Mouse (Mus musculus): ENCODE results near the gene Atg16l2. TPM values are rescaled to one million over a fixed set of nuclear protein-coding genes. Genes with fewer than 3 reads are reported as not detected.

Gene Atg16l2
- 0.45 TPM for polyA plus RNA-seq (2014; fragmentation: Illumina TruSeq; extraction: RNeasy Lipid Tissue Mini Kit (QIAGEN cat#74804); ENCODE audit: low replicate concordance)

DNA sequence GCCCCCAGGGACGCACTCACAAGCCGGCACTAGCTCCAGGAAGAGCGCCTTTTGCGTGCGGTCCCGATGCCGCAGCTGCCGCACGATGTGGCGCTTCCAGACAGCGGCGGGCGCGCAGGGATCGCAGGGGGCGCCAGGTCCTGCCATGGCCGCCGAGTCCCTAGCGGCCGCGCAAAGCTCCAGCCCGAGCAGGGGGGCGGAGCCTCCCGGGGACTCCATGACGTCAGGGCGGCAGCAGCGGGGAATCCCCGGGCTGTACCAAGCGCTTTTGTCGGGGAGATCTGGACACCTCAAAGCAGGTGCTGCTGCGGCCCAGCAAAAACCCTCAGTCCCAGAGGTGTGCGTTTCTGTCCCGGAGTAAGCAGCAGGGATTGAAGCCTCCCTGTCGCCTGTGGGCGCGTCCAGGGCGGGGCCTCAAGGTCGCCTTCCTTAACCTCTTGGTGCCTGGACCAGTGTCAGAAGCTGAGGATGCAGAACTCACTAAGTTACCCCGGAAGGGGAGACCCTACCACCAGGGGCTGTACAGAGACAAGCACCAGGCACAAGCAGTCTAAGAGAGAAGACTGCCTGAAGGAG is at the start of gene Atg16l2:
Atg16l2 (minus strand) TSS at position 371 of the 576 bp plus-strand sequence.

DNA sequence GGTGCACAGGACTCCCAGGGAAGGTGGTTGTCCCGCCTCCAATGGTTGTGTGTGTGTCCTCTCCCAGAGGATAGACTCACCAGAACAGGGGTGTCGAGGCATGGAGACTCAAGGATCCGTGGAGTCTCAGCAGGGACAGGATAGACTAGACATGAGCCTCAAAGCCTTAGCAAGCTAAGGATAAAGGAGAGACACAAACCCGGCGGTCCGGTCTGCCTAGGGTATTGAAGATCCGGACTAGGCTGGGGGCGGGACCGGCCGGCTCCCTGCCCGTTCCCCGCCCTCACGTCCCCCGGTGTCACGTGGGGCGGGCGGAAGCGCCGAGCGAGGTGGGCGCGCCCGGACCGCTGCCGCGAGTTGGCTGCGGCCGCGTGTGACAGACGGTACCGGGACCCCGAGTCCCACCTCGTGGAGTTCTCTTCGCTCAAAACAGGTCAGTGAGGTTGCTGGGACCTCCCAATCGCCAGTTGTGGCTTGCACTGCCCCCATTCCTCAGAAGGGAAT is 45.8 kb upstream of the Atg16l2 start, which contains the start of gene Arap1:
Arap1 (plus strand) TSS at position 301 of the 504 bp plus-strand sequence.

GRCm38 (mm10) chr7:101317014-101317413 is 15.0 kb upstream of the Atg16l2 start, which contains the start of gene Stard10:
Gene Stard10 (plus strand): TSS chr7:101317086.

Other genes starting within 250 kb of the Atg16l2 start
- 151 TPM for gene Fchsd2, start 209.4 kb downstream of the Atg16l2 start, polyA plus RNA-seq (2014; fragmentation: Illumina TruSeq; extraction: RNeasy Lipid Tissue Mini Kit (QIAGEN cat#74804); ENCODE audit: low replicate concordance)
- gene Stard10, start 14.8 kb upstream of the Atg16l2 start, polyA plus RNA-seq (2014; fragmentation: Illumina TruSeq; extraction: RNeasy Lipid Tissue Mini Kit (QIAGEN cat#74804); ENCODE audit: low replicate concordance) = 4.5 TPM
- 1.6 TPM for gene Arap1, start 45.8 kb upstream of the Atg16l2 start, polyA plus RNA-seq (2014; fragmentation: Illumina TruSeq; extraction: RNeasy Lipid Tissue Mini Kit (QIAGEN cat#74804); ENCODE audit: low replicate concordance)
- gene Gm45837, start 108.6 kb upstream of the Atg16l2 start, polyA plus RNA-seq (2014; fragmentation: Illumina TruSeq; extraction: RNeasy Lipid Tissue Mini Kit (QIAGEN cat#74804); ENCODE audit: low replicate concordance) = not detected
- gene Pde2a, start 119.4 kb upstream of the Atg16l2 start, polyA plus RNA-seq (2014; fragmentation: Illumina TruSeq; extraction: RNeasy Lipid Tissue Mini Kit (QIAGEN cat#74804); ENCODE audit: low replicate concordance) = 0.41 TPM

All from small intestine, adult 10 weeks (tissue).